ENCODE assay signal across 14 mouse cellular contexts in the genomic region with DNA sequence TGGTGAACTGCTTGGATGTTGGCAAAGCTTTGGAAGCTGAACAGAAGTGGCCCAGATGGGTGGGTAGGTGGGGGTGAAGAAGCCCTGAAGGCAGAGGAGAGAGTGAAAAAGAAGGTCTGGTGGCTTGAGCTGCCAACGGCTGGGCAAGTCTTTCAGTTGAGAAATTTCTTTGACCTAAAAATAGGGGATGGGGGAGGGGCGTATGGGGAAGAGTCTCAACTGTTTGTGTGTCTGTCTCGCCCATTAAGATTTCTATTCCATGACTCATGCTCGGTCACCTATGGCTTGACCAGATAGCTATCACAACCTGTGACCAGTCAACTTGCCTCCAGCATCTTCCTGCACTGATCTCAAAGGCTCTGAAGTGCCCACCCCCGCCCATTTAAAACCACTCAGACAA. TPM values are rescaled to one million over a fixed set of nuclear protein-coding genes. Genes with fewer than 3 reads are reported as not detected.
A peak's percentile ranks its signal among the peaks of the same experiment; 100 is the strongest.
DNase-seq lines count a peak whose midpoint lies in the region; ATAC-seq and TF ChIP-seq lines count a peak whose summit lies in the region.
"Had no signal": no experiment of that assay in that cellular context is flagged by ENCODE, and none has a peak within 500 bp of the region (broad histone marks: within the 10 kb centered on the region; RNA-seq: fewer than 3 reads in every experiment).

No protein-coding gene starts in this region.

- no peaks in the 10 kb centered on the region for H3K27me3 ChIP-seq in kidney, embryonic 15.5 days
- H3K27me3 ChIP-seq in MEL (ENCODE audit: control insufficient read depth in 1 of 2, insufficient read depth in 2 of 2, low read length in 2 of 2) = no peaks in the 10 kb centered on the region
- no peaks in the 10 kb centered on the region for H3K27me3 ChIP-seq in forebrain, embryonic 16.5 days (replicated peaks; ENCODE audit: control insufficient read depth, insufficient read depth, low read length)
- H3K27me3 ChIP-seq in heart, adult 2 months (ENCODE audit: control insufficient read depth, insufficient read depth, low read length) = no peaks in the 10 kb centered on the region
- H3K27me3 ChIP-seq: limb, embryonic 15.5 days; lung, embryonic 15.5 days had no signal

- intact Hi-C loops in heart, adult 2 months (cut with DNase I) = no loop called here

- no peaks in the 10 kb centered on the region for H3K9me3 ChIP-seq in kidney, embryonic 15.5 days (replicated peaks)
- H3K9me3 ChIP-seq in MEL (replicated peaks; ENCODE audit: insufficient read depth, low read length) = no peaks in the 10 kb centered on the region
- no peaks in the 10 kb centered on the region for H3K9me3 ChIP-seq in forebrain, embryonic 16.5 days (ENCODE audit: control insufficient read depth, low read length)
- H3K9me3 ChIP-seq: heart, embryonic 15.5 days; limb, embryonic 15.5 days; lung, embryonic 15.5 days had no signal

- H3K9ac ChIP-seq in kidney, embryonic 15.5 days = no peak overlapping the region
- H3K9ac ChIP-seq in MEL (ENCODE audit: control insufficient read depth, low read depth, low read length, poor library complexity, severe bottlenecking) = no peak overlapping the region
- H3K9ac ChIP-seq in forebrain, embryonic 16.5 days (replicated peaks; ENCODE audit: low read depth, low read length) = no peak overlapping the region
- no peak overlapping the region for H3K9ac ChIP-seq in heart, adult 2 months (ENCODE audit: low read depth, low read length)
- H3K9ac ChIP-seq: heart, embryonic 15.5 days; limb, embryonic 15.5 days; lung, embryonic 15.5 days had no signal

- TF ChIP-seq RAD21 in MEL (IDR thresholded peaks at IDR 0.05; ENCODE audit: low read depth, low read length) = no peak

- DNase-seq in kidney, postnatal 36 days = no peak
- peak; percentile 11 for DNase-seq in 3T3-L1 (ENCODE audit: low read depth, low spot score)
- DNase-seq in MEL (ENCODE audit: low read depth, low spot score) = peak; percentile 10
- DNase-seq in lung, postnatal 14 days = no peak
- no peak for DNase-seq in heart, adult 2 months
- DNase-seq: adrenal gland, postnatal 25 days; cerebellum, adult 9-11 months; kidney, adult 9 months had no signal

- H3K4me3 ChIP-seq in kidney, embryonic 15.5 days (replicated peaks) = no peak overlapping the region
- H3K4me3 ChIP-seq in MEL (ENCODE audit: control insufficient read depth in 1 of 2, insufficient read depth in 1 of 2, low read depth in 2 of 2, low read length in 2 of 2) = no peak overlapping the region
- no peak overlapping the region for H3K4me3 ChIP-seq in forebrain, embryonic 16.5 days (replicated peaks; ENCODE audit: low read length)
- no peak overlapping the region for H3K4me3 ChIP-seq in heart, adult 2 months
- H3K4me3 ChIP-seq: heart, embryonic 15.5 days; limb, embryonic 15.5 days; lung, embryonic 15.5 days had no signal

- H3K27ac ChIP-seq in kidney, embryonic 15.5 days = peak overlapping the region; percentile 42; the same call in 1 of the 2 replicates
- no peak overlapping the region for H3K27ac ChIP-seq in MEL (ENCODE audit: control insufficient read depth, low read depth, low read length)
- H3K27ac ChIP-seq in forebrain, embryonic 16.5 days (ENCODE audit: low read length) = no peak overlapping the region
- no peak overlapping the region for H3K27ac ChIP-seq in heart, adult 2 months
- H3K27ac ChIP-seq: heart, embryonic 15.5 days; limb, embryonic 15.5 days; lung, embryonic 15.5 days had no signal

- WGBS in kidney, embryonic 15.5 days = 75% methylated on average over 5 of the region's 5 CpGs
- WGBS in forebrain, embryonic 16.5 days = 66% methylated on average over 5 of the region's 5 CpGs
- WGBS in heart, adult 2 months = 59% methylated on average over 5 of the region's 5 CpGs

- TF ChIP-seq CTCF in MEL (IDR thresholded peaks at IDR 0.05 in 2 of 3, conservative IDR thresholded peaks at IDR 0.05 in 1 of 3; ENCODE audit: control insufficient read depth in 1 of 3, insufficient read depth in 1 of 3, low read depth in 2 of 3, low read length in 3 of 3, poor library complexity in 1 of 3, severe bottlenecking in 1 of 3) = no peak
- no peak for TF ChIP-seq CTCF in heart, adult 2 months (IDR thresholded peaks at IDR 0.05)

- TF ChIP-seq POLR2A in MEL (IDR thresholded peaks at IDR 0.05; ENCODE audit: control insufficient read depth in 1 of 2, insufficient read depth in 1 of 2, low read depth in 1 of 2, low read length in 2 of 2, poor library complexity in 1 of 2) = no peak
- no peak for TF ChIP-seq POLR2A in heart, adult 2 months (IDR thresholded peaks at IDR 0.05; ENCODE audit: insufficient read depth, low read depth, low read length)

- peak in 1 of 2 experiments; percentile 16; a peak in 1 of 4 replicates for TF ChIP-seq EP300 in MEL (IDR thresholded peaks at IDR 0.05; ENCODE audit: low read depth in 1 of 2, low read length in 2 of 2)
- no peak for TF ChIP-seq EP300 in heart, adult 2 months (IDR thresholded peaks at IDR 0.05; ENCODE audit: insufficient read depth, low read depth, low read length)

- ATAC-seq in kidney, embryonic 15.5 days (replicated peaks; ENCODE audit: low FRiP score) = no peak
- ATAC-seq in forebrain, embryonic 16.5 days = no peak

- H3K36me3 ChIP-seq in kidney, embryonic 15.5 days = no peaks in the 10 kb centered on the region
- H3K36me3 ChIP-seq in MEL (ENCODE audit: control insufficient read depth in 1 of 2, insufficient read depth in 2 of 2, low read length in 2 of 2) = peaks cover 0 to 37% of the 10 kb centered on the region in 2 experiments; a peak in 2 of 4 replicates
- H3K36me3 ChIP-seq in forebrain, embryonic 16.5 days (ENCODE audit: control insufficient read depth, insufficient read depth) = no peaks in the 10 kb centered on the region
- H3K36me3 ChIP-seq in heart, adult 2 months (ENCODE audit: control insufficient read depth, insufficient read depth, low read length) = no peaks in the 10 kb centered on the region
- H3K36me3 ChIP-seq: heart, embryonic 15.5 days; limb, embryonic 15.5 days; lung, embryonic 15.5 days had no signal

- H3K4me1 ChIP-seq in kidney, embryonic 15.5 days = peaks cover 6% of the 10 kb centered on the region; the same call in 1 of the 2 replicates
- H3K4me1 ChIP-seq in MEL (ENCODE audit: control insufficient read depth in 1 of 2, insufficient read depth in 2 of 2, low read length in 2 of 2) = peaks cover 30 to 44% of the 10 kb centered on the region in 2 experiments
- peaks cover 26% of the 10 kb centered on the region for H3K4me1 ChIP-seq in forebrain, embryonic 16.5 days (replicated peaks; ENCODE audit: control insufficient read depth, insufficient read depth, low read length)
- no peaks in the 10 kb centered on the region for H3K4me1 ChIP-seq in heart, adult 2 months (ENCODE audit: control insufficient read depth, insufficient read depth, low read length)
- H3K4me1 ChIP-seq: heart, embryonic 15.5 days; limb, embryonic 15.5 days had no signal

- H3K79me2 ChIP-seq in MEL (ENCODE audit: control insufficient read depth, insufficient read depth, low read length, poor library complexity) = no peaks in the 10 kb centered on the region
- H3K79me2 ChIP-seq in heart, adult 2 months (replicated peaks; ENCODE audit: control insufficient read depth, insufficient read depth, low read length) = no peaks in the 10 kb centered on the region

- peak overlapping the region; percentile 10; the same call in 1 of the 2 replicates for H3K4me2 ChIP-seq in kidney, embryonic 15.5 days
- H3K4me2 ChIP-seq in forebrain, embryonic 16.5 days (ENCODE audit: low read length) = peak overlapping the region; percentile 29; the same call in 1 of the 2 replicates
- H3K4me2 ChIP-seq: heart, embryonic 15.5 days; limb, embryonic 15.5 days; lung, embryonic 15.5 days had no signal

TF ChIP-seq in MEL, 35 proteins besides CTCF, POLR2A, EP300 and RAD21:
- no peak for TF ChIP-seq SIN3A (IDR thresholded peaks at IDR 0.05; ENCODE audit: low read length)
- TF ChIP-seq TBP (IDR thresholded peaks at IDR 0.05; ENCODE audit: low read depth, low read length) = no peak
- TF ChIP-seq GABPA (IDR thresholded peaks at IDR 0.05; ENCODE audit: low read depth, low read length) = no peak
- no peak for TF ChIP-seq BHLHE40 (IDR thresholded peaks at IDR 0.05; ENCODE audit: borderline replicate concordance, low read depth, low read length)
- no peak for TF ChIP-seq ZNF384 (IDR thresholded peaks at IDR 0.05; ENCODE audit: low read depth, low read length)
- TF ChIP-seq GATA1 (IDR thresholded peaks at IDR 0.05; ENCODE audit: low read depth, low read length) = no peak

RNA-seq across cellular contexts. Expression of gene Dmrtb1, which starts 35.1 kb away (rescaled TPM):
- polyA plus RNA-seq in kidney, embryonic 15.5 days (2015; fragmentation: Nextera tagmentation; extraction: Ambion mirVana) = not detected in 2 replicates
- total RNA-seq in MEL (2012; rRNA removed) = not detected in 2 replicates
- polyA plus RNA-seq in MEL (2012; ENCODE audit: insufficient read depth in 1 of 2, insufficient read length in 2 of 2, low read depth in 1 of 2, low replicate concordance in 2 of 2, missing spikeins in 1 of 2) = not detected
- 8.2 and 18.0 TPM in 2 replicates for polyA plus RNA-seq in forebrain, embryonic 16.5 days (2015; fragmentation: Nextera tagmentation; extraction: Ambion mirVana)
- total RNA-seq in heart, adult 2 months (2021) = not detected
- polyA plus RNA-seq in heart, adult 2 months (2012; rRNA removed) = 0.31 and 0.38 TPM in 2 replicates
- total RNA-seq: adrenal gland, postnatal 25 days; megakaryocyte-erythroid progenitor cell, adult 5-6 weeks had no signal
- polyA plus RNA-seq: heart, embryonic 15.5 days; lung, embryonic 15.5 days had no signal

Comparison
In these comparisons a context has a peak if more than half of its experiments do, and no peak if none do; other contexts are left out.
1. DNase-seq: peak in 3T3-L1 (single experiment) and MEL (single experiment); none in kidney, postnatal 36 days (0 of 2), lung, postnatal 14 days (single experiment) and heart, adult 2 months (0 of 2).